In the genomic region with DNA sequence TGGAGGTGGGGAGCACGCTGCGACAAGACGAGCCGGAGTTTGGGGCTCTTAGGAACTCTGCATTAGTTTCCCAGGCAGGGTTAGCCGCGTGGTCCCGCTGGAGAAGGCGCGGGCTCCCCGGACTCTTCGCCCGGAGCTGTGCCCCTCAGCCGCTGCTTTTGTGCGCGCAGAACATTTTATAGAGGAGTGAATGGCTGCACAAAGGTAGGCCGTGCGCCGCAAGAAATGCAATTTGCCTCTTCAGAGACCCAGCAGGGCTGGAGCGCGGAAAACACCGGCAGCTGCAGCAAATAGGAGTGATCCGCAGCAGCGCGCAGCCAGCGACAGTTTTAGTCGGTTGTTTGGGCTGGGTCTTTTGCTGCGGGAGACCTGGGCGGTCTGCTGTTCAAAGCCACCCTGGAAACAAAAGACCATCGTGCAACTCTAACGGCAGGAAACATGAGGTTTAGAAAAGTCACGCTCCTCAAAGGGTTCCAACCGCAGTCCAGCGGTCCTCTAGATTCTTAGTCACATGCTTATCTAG, we compare ENCODE assay signal across 7 mouse cellular contexts. TPM values are rescaled to one million over a fixed set of nuclear protein-coding genes. Genes with fewer than 3 reads are reported as not detected.
DNase-seq lines count a peak whose midpoint lies in the region; ATAC-seq and TF ChIP-seq lines count a peak whose summit lies in the region.

A gene (minus strand): TSS at position 325 of the 523 bp plus-strand sequence.

- peak within 1 kb of the TSS; percentile 86 for H3K4me2 ChIP-seq in forebrain, embryonic 16.5 days (ENCODE audit: low read length)

- H3K4me1 ChIP-seq in bone marrow, adult 2 months (ENCODE audit: control insufficient read depth, insufficient read depth, low read length) = no peaks in the 10 kb centered on the region; the same call in 1 of the 2 replicates
- H3K4me1 ChIP-seq in forebrain, embryonic 16.5 days (replicated peaks; ENCODE audit: control insufficient read depth, insufficient read depth, low read length) = peaks cover 7% of the 10 kb centered on the region
- H3K4me1 ChIP-seq in midbrain, embryonic 10.5 days = peaks cover 25% of the 10 kb centered on the region

- ATAC-seq in forebrain, embryonic 16.5 days = peak; percentile 68

- H3K27ac ChIP-seq in bone marrow, adult 2 months (ENCODE audit: control insufficient read depth, insufficient read depth, low read depth, low read length, poor library complexity) = no peak within 1 kb of the TSS
- H3K27ac ChIP-seq in forebrain, embryonic 16.5 days (ENCODE audit: low read length) = peak within 1 kb of the TSS; percentile 68
- peak within 1 kb of the TSS; percentile 91 for H3K27ac ChIP-seq in midbrain, embryonic 10.5 days (replicated peaks)

- peaks cover 4% of the 10 kb centered on the region; the same call in 1 of the 2 replicates for H3K27me3 ChIP-seq in forebrain, embryonic 16.5 days (replicated peaks; ENCODE audit: control insufficient read depth, insufficient read depth, low read length)
- H3K27me3 ChIP-seq in midbrain, embryonic 10.5 days (ENCODE audit: low read depth, poor library complexity, severe bottlenecking) = peaks cover 55% of the 10 kb centered on the region

- TF ChIP-seq POLR2A in bone marrow, adult 2 months (IDR thresholded peaks at IDR 0.05; ENCODE audit: borderline replicate concordance, control insufficient read depth, low read depth, low read length) = no peak

- no peak for TF ChIP-seq CTCF in bone marrow, adult 2 months (IDR thresholded peaks at IDR 0.05; ENCODE audit: control insufficient read depth, insufficient read depth, low read length)

- WGBS in bone marrow, adult 2 months = under 1% methylated on average over 33 of the region's 33 CpGs
- under 1% methylated on average over 33 of the region's 33 CpGs for WGBS in forebrain, embryonic 16.5 days
- WGBS in midbrain, embryonic 10.5 days = under 1% methylated on average over 33 of the region's 33 CpGs

- peak within 1 kb of the TSS; percentile 47 for H3K4me3 ChIP-seq in bone marrow, adult 2 months (replicated peaks; ENCODE audit: control insufficient read depth, low read depth, low read length)
- peak within 1 kb of the TSS; percentile 46 for H3K4me3 ChIP-seq in forebrain, embryonic 16.5 days (replicated peaks; ENCODE audit: low read length)
- H3K4me3 ChIP-seq in midbrain, embryonic 10.5 days = peak within 1 kb of the TSS; percentile 57

- no peaks in the 10 kb centered on the region for H3K36me3 ChIP-seq in forebrain, embryonic 16.5 days (ENCODE audit: control insufficient read depth, insufficient read depth)
- peaks cover 5% of the 10 kb centered on the region; the same call in 1 of the 2 replicates for H3K36me3 ChIP-seq in midbrain, embryonic 10.5 days

- DNase-seq in ovary, postnatal 36 days (ENCODE audit: low spot score) = peak; percentile 18
- no peak for DNase-seq in ovary, adult 18-20 months (ENCODE audit: low spot score)
- peak; percentile 33 to 48 for DNase-seq in kidney, postnatal 4 days
- peak; percentile 71 for DNase-seq in midbrain, embryonic 10.5 days (ENCODE audit: low spot score)
- peak; percentile 34 for DNase-seq in thymus, postnatal 25 days

- H3K9me3 ChIP-seq in forebrain, embryonic 16.5 days (ENCODE audit: control insufficient read depth, low read length) = peaks cover 4% of the 10 kb centered on the region; the same call in 1 of the 2 replicates
- peaks cover 4% of the 10 kb centered on the region; the same call in 1 of the 2 replicates for H3K9me3 ChIP-seq in midbrain, embryonic 10.5 days (replicated peaks)

- peak within 1 kb of the TSS; percentile 68 for H3K9ac ChIP-seq in forebrain, embryonic 16.5 days (replicated peaks; ENCODE audit: low read depth, low read length)

RNA-seq across cellular contexts. Expression of the gene that starts here (rescaled TPM):
- polyA plus RNA-seq in bone marrow, adult 2 months (2011; ENCODE audit: insufficient read depth, insufficient read length, low replicate concordance, missing spikeins) = 10.0 and 10.3 TPM in 2 replicates
- polyA plus RNA-seq in forebrain, embryonic 16.5 days (2015; fragmentation: Nextera tagmentation; extraction: Ambion mirVana) = 18.4 and 21.2 TPM in 2 replicates
- 25.6 and 27.8 TPM in 2 replicates for polyA plus RNA-seq in midbrain, embryonic 10.5 days (2016; fragmentation: Nextera tagmentation; extraction: Ambion mirVana)
